Mouse (Mus musculus) E14TG2a.4 (cell line): ENCODE results near the gene Neurl1b.

Source experiments
- CTCF ChIP-seq: conservative IDR thresholded peaks from 2 replicates; pipeline ENCODE4 v1.5.1; 2014; ENCODE audit warnings: low read length
- NANOG ChIP-seq: IDR thresholded peaks from 2 replicates; pipeline ENCODE4 v1.6.1; 2014; ENCODE audit warnings: borderline replicate concordance, low read length, mixed read lengths
- POU5F1 ChIP-seq: IDR thresholded peaks from 2 replicates; pipeline ENCODE4 v1.6.1; 2014; ENCODE audit warnings: low read length, borderline replicate concordance

DNA sequence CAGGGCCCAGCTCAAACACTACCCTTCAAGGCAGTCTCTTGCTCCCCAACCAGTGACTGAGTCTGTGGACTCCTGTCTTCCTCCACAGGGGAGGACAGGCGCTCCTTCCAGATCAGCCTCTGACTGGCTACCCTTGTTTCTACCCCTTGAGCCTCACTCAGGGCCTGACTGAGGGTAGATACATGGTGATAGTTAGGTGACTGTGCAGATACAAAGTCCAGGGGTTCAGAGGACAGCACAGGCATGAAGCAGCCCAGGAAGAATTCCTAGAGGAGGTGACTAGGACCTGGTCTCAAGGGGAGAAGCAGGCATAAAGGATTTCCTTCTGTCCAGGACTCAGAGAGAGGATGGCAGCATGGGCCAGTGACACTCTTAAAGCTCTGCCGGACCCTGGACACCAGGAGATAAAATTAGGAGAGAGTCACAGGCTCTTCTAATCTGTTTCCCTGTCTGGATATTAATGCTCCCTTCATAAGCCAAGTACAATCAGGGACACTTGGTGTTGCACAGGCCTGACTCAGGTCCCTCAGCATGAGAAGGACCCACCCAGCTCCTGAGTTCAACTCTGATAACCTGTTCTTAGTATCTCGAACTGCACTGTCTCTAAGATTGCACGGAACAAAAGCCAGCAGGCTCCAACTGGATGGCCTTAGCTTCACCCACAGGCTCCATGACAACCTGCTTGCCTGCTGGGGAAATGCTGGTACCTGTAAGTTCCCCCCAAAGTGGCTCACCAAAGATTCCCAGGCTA, 37.5 kb upstream of the Neurl1b start:
- TF ChIP-seq CTCF (no peak), NANOG (no peak), POU5F1 (no peak)
